Mouse (Mus musculus) myocyte (in vitro differentiated cells): ENCODE data around the gene Ap3s2.

Experiments used
- MAX ChIP-seq: IDR thresholded peaks from one replicate; pipeline ENCODE4 v1.6.1; 2011; ENCODE audit warnings: low read depth, mild to moderate bottlenecking, control low read depth
- POLR2A ChIP-seq: IDR thresholded peaks from one replicate; pipeline ENCODE4 v1.6.1; 2011; ENCODE audit warnings: low read depth, mild to moderate bottlenecking, control low read depth, moderate library complexity; ENCODE audit not compliant: insufficient read length
- USF1 ChIP-seq: IDR thresholded peaks from one replicate; pipeline ENCODE4 v1.6.1; 2011; ENCODE audit warnings: low read depth, mild to moderate bottlenecking, control low read depth, moderate library complexity

DNA sequence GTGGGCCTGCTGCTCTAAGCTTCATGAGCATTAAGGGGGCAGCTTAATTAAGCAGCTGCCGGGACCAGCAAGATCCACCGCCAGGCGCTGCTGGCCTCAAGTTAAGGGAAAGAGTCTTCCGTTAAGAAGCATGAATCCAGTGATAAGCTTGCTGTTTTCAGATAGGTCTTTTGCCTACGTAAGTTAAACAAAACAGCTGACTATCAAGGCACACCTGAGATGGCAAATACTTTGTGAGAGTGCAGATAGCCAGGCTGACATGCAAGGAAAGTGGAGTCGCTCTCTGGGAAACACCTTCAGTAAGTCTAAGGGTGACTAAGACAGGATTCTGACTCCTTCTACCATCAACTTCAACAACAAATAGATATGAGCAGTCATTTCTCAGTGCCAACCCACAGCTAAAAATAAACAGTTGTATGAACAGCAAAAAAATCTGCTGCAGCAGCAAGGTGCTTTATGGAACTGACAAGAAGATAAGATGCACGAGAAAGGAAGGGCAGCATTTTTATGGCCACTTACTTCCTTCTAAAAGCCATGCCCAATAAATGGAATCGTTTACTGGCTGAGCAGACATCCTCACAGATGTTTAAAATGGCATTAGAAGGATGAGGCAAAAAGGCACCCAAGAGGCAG is 17.2 kb downstream of the Ap3s2 start:
- TF ChIP-seq USF1 (no peak), POLR2A (no peak), MAX (no peak)
